Mouse (Mus musculus) frontal cortex, postnatal 10 days (tissue): ENCODE results near the gene Lnx1.

ENCODE experiments used
- DNase-seq, 2 experiments: peaks; one replicate each; pipeline ENCODE4 v3.0.0; 2022; ENCODE audit warnings: low spot score in 2 of 2, mixed read lengths in 1 of 2

Lnx1 gene

DNA sequence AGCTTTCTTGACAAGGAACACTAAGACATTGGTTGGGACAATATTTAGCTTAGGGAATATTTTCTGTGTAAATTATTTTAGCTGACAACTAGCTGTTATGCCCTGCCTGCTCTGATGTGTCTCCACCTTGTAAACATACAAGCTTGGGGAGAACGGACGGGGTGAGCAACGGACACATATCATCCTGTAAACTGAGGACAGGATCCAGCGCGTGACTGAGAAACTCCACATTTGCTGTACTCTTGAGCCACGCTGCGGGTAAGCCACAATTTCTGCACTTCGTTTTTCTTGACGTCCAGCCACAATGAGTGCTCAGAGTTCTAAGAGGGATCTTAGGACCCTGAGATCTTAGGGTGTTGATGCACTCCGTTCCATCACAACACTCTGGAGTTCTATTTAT, 48.9 kb downstream of the Lnx1 start:
- DNase-seq: no peak

DNA sequence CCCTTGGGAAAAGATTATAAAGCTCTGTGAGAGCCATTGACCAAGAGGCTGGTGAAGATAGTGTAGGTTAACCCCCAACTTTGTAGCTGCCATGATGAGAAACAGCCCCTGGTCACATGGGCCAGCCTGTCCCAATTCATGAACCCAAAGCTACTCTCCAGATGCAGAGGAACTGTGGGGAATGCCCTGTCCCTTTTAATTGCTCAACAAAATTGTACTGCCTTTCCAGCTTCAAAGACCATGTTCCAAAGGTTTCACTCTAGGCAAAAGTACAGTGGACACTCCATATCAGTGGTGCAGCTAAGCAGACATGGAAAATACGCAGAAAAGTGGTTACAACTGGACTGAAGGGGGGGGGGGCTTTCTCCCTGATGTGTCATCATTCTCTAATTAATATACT, 53.6 kb downstream of the Lnx1 start:
- DNase-seq: no peak

DNA sequence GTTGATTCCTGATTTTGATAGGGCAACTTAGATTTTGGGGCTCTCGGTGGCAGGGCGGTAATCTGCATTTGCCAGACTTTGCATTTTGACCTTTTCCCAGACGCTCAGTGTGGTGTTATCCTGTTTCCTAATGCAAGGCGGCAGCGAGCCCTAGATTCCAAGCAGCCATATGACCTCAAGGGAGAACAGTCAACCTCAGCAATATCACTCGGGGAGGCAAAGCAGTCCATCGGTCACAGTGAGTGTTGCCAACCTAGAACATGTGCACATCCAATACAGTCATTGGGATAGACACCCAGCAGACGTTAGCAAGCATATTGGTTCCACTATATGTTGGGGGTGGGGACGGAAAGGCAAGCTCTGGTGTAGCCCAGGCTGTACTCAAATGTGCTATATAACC, 54.5 kb downstream of the Lnx1 start:
- no peak for DNase-seq

DNA sequence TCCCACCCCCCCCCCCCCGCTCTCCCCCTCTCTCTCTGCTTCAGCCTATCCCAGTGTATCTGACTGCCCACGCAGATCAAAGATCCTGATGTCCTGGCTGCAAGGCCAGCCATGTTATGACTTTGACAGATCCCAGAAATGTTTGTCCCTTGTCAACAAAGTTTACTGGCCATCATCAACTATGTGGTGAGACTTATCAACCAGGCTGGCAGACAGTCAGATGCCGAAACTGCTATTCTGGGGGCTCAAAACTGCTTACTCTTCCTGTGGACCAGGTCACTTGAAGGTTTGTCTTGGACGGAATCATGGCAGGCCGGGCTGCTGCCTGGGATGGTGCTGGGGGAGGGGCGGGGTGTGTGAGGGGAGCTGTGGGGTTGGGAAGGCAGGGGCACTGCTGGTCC, 55.1 kb downstream of the Lnx1 start:
- DNase-seq: no peak

DNA sequence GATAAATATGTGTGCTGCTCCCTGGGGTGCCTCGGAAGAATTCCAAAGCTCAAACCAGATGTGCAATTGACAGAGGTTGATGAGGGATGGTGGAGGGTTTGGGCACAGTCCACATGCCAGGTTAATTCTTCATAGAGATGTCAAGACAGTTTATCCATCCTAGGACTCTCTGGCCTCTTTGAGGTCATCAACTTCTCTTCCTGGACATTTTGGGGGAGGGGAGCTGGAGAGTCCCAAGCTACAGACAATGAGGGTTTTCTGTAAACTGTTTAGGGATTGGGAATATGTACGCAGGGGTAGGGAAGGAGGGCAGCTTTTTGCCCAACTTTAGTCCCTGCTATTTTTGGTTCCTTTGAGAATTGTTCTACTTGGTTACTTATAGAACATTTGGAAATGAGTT, 60.4 kb downstream of the Lnx1 start:
- no peak for DNase-seq

DNA sequence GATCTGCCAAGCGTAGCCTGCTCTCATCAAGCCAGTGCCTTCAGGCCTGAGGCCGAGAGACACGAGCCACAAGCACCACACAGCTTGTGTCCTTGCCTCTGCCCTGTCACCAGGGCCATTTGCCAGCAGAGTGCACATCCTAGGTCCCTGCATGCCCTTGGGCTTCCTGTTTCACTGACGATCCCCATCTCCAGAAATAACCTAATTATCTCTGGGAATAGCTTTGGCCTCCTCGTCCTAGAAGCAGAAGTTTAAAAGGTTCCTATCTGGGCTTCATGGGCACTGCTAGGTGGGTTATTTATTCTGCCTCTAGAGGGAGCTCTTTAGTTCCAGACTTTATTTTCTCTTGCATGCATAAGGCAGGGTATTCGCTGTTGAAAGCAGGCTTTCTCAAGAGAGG, 61.7 kb downstream of the Lnx1 start:
- DNase-seq: no peak

DNA sequence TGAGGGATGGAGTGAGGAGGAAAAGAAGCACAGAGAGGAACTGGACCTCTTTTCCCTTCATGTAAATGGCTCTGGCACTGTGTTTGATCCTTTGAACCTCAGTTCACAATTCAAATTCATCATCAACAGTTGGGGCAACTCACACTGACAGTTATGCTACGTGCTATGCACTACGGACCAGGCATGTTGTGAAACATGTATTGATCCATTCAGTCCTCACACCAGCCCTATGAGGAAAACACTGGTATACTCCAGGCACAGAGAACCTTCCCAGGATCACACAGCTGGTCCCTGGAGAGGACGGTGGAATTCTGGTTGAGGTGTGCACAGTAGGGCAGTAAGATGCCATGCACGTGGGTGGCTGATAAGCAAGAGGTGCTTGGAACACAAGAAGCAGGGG, 62.2 kb downstream of the Lnx1 start:
- DNase-seq: no peak

DNA sequence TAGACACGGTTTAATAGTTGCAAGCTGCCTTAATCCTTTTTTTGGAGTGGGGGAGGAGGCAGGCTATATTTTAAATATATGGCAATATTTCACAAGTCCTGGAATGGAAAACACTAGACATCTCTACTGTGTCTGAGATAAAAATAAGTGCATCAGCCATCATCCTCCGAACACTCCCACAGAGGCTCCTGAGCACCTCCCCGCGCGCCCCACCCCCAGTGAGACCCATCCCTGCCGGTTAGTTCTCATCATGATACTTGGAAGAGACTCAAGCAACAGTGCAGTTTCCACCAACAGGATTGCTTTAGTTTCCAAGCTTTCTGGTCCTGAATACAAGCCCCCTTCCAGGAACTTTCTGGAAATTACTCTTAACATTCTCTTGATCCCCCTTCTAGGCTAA, 63.2 kb downstream of the Lnx1 start:
- DNase-seq: no peak

DNA sequence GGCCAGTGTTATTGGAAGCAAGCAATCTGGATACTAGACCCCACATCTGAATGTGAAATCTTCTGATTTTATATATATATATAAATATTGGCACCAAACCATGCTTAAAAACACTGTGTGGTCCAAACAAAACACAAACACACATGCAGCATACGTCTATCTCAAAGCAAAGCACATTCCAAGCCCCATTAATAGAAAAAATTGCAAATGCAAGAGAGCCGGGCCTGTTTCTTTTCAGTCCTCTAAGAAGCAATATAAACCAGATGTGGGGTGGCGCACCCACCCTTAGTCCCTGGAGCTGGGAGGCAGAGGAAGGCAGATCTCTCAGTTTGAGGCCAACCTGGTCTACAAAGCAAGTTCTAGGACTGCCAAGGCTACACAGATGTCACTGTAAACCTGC, 68.3 kb downstream of the Lnx1 start:
- no peak for DNase-seq

DNA sequence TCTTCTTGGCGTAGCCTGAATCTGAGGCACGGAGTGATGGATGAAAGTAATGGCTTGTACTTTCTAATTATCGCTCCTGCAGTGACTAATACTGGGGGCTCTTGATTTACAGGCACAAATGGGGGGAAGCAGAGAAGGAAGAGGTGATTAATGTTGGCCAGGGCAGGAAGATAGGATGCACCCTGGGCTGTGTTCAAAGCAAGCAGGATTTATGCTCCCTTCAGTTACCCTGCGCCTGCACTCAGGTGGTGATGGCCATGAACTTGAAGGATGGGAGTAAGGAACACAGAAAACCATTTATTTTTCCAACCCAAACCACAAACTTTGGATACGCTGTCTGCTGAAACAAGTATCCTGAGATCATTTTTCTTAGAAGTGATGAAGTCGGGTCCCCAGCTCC, 69.3 kb downstream of the Lnx1 start:
- DNase-seq: no peak

DNA sequence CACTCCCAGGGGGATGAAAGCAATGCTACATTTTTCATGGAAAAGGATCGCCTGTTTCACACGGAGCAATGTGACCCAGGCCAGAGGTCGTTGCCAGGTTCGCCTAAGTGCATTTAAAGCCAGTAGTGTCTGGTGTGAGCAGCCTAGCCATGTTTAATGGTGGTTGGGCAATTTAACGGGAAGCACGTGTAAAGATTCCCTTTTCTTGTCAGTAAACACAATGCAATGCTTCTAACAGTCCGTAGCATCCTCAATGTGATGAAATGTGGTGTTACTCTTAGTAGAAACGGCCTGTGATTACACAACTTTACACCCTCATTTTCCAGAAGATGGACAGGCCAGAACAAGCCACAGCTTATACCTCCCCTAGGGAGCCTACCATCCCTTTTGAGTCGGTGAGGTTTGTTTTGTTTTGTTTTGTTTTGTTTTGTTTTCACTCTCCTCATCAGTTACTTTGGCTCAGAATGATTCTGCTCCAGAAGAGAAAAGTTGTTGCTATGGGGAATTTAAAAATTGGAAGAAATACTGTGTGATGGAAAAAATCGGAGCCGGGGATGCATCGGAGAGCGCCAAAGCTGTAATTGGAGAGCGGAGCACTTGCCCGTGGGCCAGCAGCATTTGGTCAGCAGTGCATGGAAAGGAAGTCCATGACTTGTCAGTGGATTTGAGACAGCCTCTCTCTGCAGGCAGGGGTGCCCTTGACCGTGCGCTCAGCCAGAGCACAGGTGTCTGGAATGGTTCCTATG, 70.2 kb downstream of the Lnx1 start:
- no peak for DNase-seq

DNA sequence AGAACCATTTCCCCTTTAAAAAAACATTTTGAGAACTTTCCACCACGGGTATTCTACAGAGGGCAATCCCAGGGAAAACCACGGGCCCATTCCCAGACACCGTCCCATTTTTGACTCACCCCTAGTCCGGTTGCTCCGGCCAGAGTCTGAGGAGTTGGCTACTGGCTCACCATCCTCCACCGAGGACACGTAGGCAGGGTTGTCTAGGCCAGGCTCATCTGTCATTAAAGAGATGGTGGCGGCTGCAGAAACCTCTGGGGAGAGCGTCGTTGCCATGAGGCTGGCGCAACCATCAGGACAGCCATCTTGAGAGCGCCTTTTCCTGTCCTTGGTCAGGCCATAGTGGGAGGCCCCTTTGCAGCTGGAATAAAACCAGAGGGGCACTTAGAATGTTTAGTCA, 74.7 kb downstream of the Lnx1 start:
- no peak for DNase-seq

DNA sequence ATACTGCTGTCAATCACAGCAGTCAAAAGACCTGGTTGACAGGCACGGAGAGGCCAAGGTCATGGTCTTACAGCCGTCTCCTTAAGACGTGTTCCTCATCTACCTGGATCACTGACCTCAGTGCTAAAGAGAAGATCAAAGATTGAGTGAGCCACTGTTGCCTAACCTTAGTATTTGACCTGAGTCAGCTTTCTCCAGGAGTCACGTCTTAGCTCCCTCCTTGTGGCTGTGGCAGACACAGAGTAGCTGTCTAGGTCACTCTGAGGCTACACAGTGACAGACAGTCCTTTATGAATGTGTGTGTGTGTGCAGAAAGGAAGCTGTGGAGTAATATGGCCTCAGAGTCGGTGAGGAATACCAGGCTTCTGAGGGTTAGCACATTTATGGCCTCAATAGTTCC, 78.3 kb downstream of the Lnx1 start:
- DNase-seq: no peak

DNA sequence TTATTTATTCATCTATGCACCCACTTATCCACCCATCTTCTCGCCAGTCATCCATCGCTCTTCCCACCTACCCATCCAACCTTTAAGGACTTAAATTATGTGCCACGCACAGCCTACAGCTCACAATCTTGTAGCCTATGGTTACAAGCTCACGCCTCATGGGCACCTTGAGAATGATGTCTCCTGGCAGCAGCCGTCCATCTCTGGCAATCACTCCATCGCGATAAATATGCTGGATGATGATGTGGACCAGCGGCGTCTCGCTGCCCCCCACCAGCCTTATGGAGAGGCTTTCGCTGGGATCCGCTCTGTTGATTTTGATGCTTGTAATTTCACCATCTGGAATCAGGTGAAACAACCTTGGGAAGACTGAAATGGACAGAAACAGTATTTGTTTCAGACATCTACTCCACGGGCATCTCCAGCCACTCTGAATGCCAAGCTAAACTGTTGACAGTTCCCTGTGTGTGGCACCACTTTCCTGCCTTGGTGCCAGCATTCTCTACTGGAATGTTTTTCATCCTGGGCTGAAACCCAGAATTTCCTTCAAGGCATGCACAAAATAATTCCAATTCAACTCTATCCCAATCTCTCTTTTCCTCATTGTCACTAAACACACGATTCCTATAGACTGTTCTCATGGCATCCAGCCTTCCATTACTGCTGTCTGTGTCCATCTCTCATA, 79.3 kb downstream of the Lnx1 start:
- DNase-seq: no peak

DNA sequence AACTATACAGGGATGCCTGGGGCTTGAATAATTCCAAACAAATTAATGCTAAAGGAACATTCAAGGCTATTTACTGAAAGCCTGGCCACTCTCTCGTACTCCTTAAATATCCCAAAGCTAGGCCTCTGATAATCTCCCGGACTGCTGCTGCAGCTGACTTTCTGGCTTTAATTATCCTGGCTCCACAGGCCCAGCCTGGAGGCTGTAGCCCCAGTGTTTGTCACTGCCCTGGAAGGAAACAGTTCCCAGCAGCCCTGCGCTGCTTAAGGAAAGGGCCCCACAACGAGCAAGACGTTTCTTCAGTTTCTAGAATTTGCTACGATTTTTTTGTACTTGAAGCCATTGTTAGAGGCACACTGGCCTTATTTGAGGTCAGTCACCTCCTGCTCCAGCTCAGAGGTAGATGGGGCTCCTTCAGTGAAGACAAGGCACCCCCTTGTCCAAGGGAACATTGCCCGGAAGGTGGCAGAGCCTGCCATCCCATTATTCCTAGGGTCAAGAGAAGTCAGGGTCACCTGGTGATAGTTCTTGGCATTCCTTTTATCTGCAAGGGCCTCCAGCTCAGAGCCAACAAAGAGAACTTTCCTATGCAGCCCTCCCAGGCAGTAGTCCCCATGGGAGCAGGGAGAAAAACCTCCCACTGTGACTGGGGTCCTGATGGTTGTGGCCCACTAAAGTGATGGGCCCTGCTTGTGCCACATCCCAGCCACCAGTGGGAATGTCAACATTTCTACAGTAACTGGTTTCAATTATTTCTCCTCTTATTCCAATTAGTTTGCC, 80.8 kb downstream of the Lnx1 start:
- no peak for DNase-seq

DNA sequence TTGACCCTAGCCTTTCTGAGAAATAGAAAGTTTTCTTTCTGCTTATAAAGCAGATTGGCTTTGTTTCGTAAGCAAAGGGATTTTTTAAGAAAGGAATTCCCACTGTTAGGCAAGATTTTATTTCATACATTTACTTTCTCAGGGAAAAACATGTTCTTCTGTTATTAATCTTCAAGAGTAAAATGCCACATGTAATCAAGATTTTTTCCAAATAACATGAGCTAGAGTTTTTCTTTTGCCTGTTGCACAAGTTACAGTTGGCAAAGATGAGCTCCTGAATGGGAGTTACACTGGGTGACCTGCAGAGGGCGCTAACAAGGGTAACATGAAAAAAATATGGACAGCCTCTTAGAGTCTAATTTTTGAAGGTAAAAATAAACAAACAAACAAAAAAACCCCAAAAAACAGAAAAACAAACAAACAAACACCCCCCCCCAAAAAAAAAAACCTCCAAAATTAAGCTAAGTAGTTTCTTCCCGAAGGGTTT, 84.1 kb downstream of the Lnx1 start:
- no peak for DNase-seq

DNA sequence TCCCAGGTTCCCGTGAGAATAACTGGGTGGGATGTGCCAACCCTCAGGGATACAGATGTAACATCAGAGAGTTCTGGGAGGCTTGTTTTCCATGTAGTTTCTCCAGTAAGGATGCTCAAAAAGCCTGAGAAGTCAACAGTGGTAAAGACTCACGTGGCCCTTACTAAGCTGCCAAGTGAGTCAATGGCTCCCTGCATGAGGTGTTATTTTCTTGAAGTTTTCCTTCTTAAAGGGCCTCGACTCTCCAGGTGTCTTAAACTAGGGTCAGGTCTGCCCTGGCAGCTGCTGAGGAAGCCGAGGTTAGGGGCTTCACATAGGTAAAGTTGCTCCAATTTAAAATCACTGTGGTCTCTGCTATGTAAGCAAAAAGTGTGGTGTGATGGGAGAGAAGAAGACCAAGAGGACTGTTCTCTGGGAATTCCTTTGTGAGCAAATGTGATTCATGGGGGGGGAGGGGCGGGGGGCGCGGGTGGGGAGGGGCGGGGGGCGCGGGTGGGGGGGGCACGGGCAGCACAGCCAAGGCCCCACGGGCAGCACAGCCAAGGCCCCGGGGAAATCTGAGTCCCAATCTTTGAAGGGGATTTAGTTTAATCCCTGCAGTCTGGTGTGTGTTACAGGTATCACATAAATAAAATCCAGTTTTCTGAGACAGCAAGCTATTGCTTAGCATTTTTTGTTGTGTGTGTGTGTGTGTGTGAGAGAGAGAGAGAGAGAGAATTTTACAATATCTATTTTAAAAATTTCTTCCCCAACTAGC, 84.7 kb downstream of the Lnx1 start:
- DNase-seq: no peak

DNA sequence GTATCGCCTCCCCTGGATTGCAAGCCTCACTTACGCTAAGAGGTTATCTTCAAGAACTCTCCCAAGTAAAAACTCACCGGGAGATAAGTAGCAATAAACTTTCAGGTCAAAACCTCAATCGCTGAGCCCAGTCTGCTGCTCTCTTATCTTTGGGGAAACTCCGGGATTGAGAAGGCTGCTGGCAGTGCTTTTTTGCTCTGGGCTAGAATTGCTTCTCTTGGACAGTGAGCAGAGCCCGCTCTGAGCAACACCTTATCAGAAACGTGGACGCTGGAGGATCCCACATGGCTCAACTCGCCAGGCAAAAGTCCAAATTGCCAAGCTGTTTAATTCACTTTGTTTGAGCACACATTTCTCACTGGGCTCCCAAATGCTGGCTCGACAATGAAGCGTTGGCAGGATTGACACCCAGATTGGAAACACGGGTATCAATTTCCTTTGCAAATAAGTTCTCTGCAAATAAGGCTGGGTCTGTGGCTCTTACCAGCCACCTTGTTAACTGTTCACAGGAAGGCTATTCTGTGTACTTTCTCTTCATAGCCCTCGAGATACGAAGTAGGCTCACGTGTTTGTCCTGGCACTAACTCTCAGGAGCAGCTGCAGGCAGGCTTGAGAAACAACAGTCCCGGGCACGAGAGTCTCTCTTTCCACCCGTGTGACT, 89.1 kb downstream of the Lnx1 start:
- DNase-seq: no peak

DNA sequence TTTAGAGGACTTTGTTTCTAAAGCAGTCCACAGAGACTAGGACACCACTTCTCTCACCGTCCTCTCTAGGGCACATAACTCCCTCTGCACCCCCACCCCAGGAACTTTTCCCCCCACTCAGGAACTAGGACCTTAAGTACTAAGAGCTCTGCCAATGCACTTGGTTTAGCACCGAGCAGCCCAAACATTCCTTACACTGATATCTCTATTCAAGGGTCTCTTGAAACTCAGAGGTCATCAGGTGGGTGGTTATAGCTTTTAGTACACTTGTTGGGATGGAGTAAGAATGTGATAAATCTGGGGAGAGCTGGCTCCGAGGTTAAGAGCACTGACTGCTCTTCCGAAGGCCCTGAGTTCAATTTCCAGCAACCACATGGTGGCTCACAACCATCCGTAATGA, 90.0 kb downstream of the Lnx1 start:
- DNase-seq: no peak

DNA sequence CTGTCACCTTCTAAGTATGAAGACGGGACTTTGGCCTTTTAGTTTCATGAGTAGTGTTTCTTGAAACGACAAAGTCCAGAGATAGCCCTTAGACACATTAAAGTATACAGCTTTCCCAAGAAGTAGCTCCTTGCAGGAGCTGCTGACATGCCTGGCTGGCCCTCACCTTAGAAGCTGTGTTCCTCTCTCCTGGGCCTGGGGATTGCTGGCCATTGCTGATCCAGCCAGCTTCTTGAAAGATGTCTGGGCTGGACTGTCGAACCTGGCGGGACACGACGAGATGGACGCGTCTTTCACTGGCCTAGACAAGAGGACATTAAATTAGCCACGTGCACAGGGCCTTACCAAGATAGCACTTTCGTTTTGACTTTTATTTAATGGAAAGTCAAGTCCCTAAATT, 92.2 kb downstream of the Lnx1 start:
- DNase-seq: no peak

DNA sequence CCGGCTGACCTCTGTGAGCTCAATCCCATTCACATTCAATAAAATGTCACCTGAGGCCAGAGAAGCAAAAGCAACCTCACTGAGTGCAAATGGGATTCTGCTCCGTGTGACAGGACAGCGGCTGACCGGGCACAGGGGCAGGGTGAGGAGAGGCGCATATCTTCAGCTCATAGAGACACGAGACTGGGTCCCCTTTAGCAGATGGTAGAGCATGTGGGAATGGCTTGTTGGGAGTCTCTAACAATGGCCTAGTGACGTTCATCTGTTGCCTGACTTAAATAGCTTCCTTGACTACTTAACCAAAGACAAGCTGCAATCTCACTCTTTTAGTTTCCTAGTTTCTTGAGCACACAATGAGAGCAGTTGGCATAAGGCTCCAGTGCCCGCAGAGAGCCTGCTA, 96.5 kb downstream of the Lnx1 start:
- DNase-seq: no peak

DNA sequence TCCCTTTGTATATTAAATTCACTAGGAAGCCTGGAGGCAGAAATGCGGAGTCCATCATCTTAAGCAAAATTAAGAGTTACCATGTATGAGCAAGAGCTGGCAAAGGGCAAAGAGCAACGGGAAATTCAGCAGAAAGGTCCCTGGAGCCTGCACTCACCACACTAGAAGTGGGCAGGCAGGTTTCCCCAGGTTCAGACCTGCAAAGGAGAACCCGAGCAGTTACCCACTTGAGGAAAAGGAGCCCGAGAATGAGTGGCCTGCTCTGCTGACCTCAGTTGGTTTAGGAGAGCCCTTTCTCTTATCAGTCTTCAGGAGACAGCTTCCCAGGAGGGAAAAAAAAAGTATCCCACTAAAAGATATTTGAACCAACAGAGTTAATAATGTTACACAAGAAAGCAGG, 99.4 kb downstream of the Lnx1 start:
- DNase-seq: no peak
